Mouse (Mus musculus) lung, postnatal 0 days (tissue): ENCODE data around the gene Gpr84. TPM values are rescaled to one million over a fixed set of nuclear protein-coding genes. Genes with fewer than 3 reads are reported as not detected.

Experiments used
- ATAC-seq: fragments of 200-750 bp; cut with Nextera tagmentation; 2 replicates; pipeline ENCODE4 v1.8.0; 2017; ENCODE audit warnings: moderate library complexity
- DNase-seq: peaks from one replicate; pipeline ENCODE4 v3.0.0-alpha.2; 2016; ENCODE audit warnings: low spot score
- H3K27ac ChIP-seq: fragments of 300-500 bp; sonication (generic); 2 replicates; pipeline ENCODE4 v1.5.1; 2014; ENCODE audit warnings: antibody characterized with exemption, mild to moderate bottlenecking, low read length, mixed read lengths
- H3K27me3 ChIP-seq: fragments of 300-500 bp; sonication (generic); replicated peaks from 2 replicates; pipeline ENCODE4 v1.6.1; 2014; ENCODE audit warnings: low read length, mixed read lengths; ENCODE audit not compliant: insufficient read depth
- H3K36me3 ChIP-seq: fragments of 300-500 bp; sonication (generic); 2 replicates; pipeline ENCODE4 v1.6.1; 2014; ENCODE audit warnings: low read length, mixed read lengths; ENCODE audit not compliant: insufficient read depth
- H3K4me1 ChIP-seq: fragments of 300-500 bp; sonication (generic); 2 replicates; pipeline ENCODE4 v1.6.1; 2014; ENCODE audit warnings: antibody characterized with exemption, low read depth, low read length, mixed read lengths; ENCODE audit not compliant: insufficient read depth
- H3K4me2 ChIP-seq: fragments of 300-500 bp; sonication (generic); replicated peaks from 2 replicates; pipeline ENCODE4 v1.6.1; 2014; ENCODE audit warnings: low read depth, mild to moderate bottlenecking, low read length, moderate library complexity, mixed read lengths
- H3K4me3 ChIP-seq: fragments of 300-500 bp; sonication (generic); 2 replicates; pipeline ENCODE4 v1.5.1; 2014; ENCODE audit warnings: low read depth, low read length
- H3K9ac ChIP-seq: fragments of 300-500 bp; sonication (generic); replicated peaks from 2 replicates; pipeline ENCODE4 v1.6.1; 2014; ENCODE audit warnings: low read depth, mild to moderate bottlenecking
- H3K9me3 ChIP-seq: fragments of 300-500 bp; sonication (generic); 2 replicates; pipeline ENCODE4 v1.6.1; 2016; ENCODE audit warnings: low read length, mixed read lengths
- CTCF ChIP-seq: IDR thresholded peaks from 2 replicates; pipeline ENCODE4 v1.5.1; 2016; ENCODE audit warnings: antibody characterized with exemption, mild to moderate bottlenecking
- EP300 ChIP-seq: IDR thresholded peaks from 2 replicates; pipeline ENCODE4 v1.6.1; 2016; ENCODE audit warnings: antibody characterized with exemption, mild to moderate bottlenecking, control low read depth
- WGBS: fragments of 180-500 bp; shearing (Covaris S2); extraction: QIAGEN DNeasy Blood & Tissue Kit; methylation state at CpG from one replicate; pipeline ENCODE4 v1.1.7; 2014; 5-methylcytosine and 5-hydroxymethylcytosine counted together
- polyA plus RNA-seq: library from polyadenylated mRNA; unstranded; fragments of >200 nt; fragmentation: Nextera tagmentation; extraction: Ambion mirVana; gene quantifications from 2 replicates; pipeline ENCODE4 v1.2.1, GENCODE M21; 2015

Gene Gpr84
- polyA plus RNA-seq, 1 experiment from 2014 or later: 0.67 TPM

GRCm38 (mm10) chr15:103297313-103297712, 13.1 kb downstream of the Gpr84 start:
- Histone ChIP-seq H3K9me3 (no peaks in the 10 kb centered on the region), H3K27me3 (no peaks in the 10 kb centered on the region), H3K4me2 (no peak overlapping the region), H3K36me3 (peaks cover 12% of the 10 kb centered on the region; the same call in 1 of the 2 replicates), H3K4me1 (peaks cover 6% of the 10 kb centered on the region; the same call in 1 of the 2 replicates), H3K9ac (no peak overlapping the region), H3K4me3 (no peak overlapping the region), H3K27ac (peak overlapping the region; percentile 86)
- WGBS: 62% methylated on average over 6 of the region's 6 CpGs
- TF ChIP-seq CTCF: no peak
- TF ChIP-seq EP300: no peak
- DNase-seq (no peak), ATAC-seq (no peak)

- no peak for TF ChIP-seq CTCF
- no peak for TF ChIP-seq EP300
- no peak for DNase-seq
- no peak overlapping the region for H3K27ac ChIP-seq
- H3K4me1 ChIP-seq: no peaks in the 10 kb centered on the region
- WGBS: 24% methylated on average over 5 of the region's 5 CpGs
- no peaks in the 10 kb centered on the region for H3K9me3 ChIP-seq
- no peak overlapping the region for H3K4me3 ChIP-seq
- peaks cover 12% of the 10 kb centered on the region; the same call in 1 of the 2 replicates for H3K36me3 ChIP-seq
- no peaks in the 10 kb centered on the region for H3K27me3 ChIP-seq
- no peak for ATAC-seq
- no peak overlapping the region for H3K4me2 ChIP-seq
- no peak overlapping the region for H3K9ac ChIP-seq
Measured at GRCm38 (mm10) chr15:103295851-103296250, 14.6 kb downstream of the Gpr84 start.

GRCm38 (mm10) chr15:103294649-103295048, 15.8 kb downstream of the Gpr84 start:
- no peak for TF ChIP-seq EP300
- TF ChIP-seq CTCF: no peak
- Histone ChIP-seq H3K36me3 (peaks cover 12% of the 10 kb centered on the region; the same call in 1 of the 2 replicates), H3K4me3 (no peak overlapping the region), H3K27ac (no peak overlapping the region), H3K4me2 (no peak overlapping the region), H3K4me1 (no peaks in the 10 kb centered on the region), H3K9ac (no peak overlapping the region), H3K27me3 (no peaks in the 10 kb centered on the region), H3K9me3 (no peaks in the 10 kb centered on the region)
- ATAC-seq (no peak), DNase-seq (no peak)
- WGBS: 90% methylated on average over 2 of the region's 2 CpGs

GRCm38 (mm10) chr15:103293375-103293774, 17.0 kb downstream of the Gpr84 start:
- TF ChIP-seq EP300: no peak
- TF ChIP-seq CTCF: peak; percentile 39
- 98% methylated on average over 2 of the region's 2 CpGs for WGBS

GRCm38 (mm10) chr15:103292673-103293345, 17.6 kb downstream of the Gpr84 start:
- ATAC-seq (no peak), DNase-seq (no peak)
- Histone ChIP-seq H3K4me2 (no peak overlapping the region), H3K4me1 (no peaks in the 10 kb centered on the region), H3K4me3 (no peak overlapping the region), H3K27me3 (no peaks in the 10 kb centered on the region), H3K36me3 (peaks cover 12% of the 10 kb centered on the region; the same call in 1 of the 2 replicates), H3K9me3 (no peaks in the 10 kb centered on the region), H3K27ac (no peak overlapping the region), H3K9ac (no peak overlapping the region)
- TF ChIP-seq EP300: no peak
- TF ChIP-seq CTCF: no peak
- WGBS: 87% methylated on average over 4 of the region's 4 CpGs

More at GRCm38 (mm10) chr15:103293375-103293774, 17.0 kb downstream of the Gpr84 start:
- no peaks in the 10 kb centered on the region for H3K4me1 ChIP-seq
- peaks cover 12% of the 10 kb centered on the region; the same call in 1 of the 2 replicates for H3K36me3 ChIP-seq
- H3K9ac ChIP-seq: no peak overlapping the region
- no peaks in the 10 kb centered on the region for H3K9me3 ChIP-seq
- DNase-seq (no peak), ATAC-seq (no peak)
- H3K27ac ChIP-seq: no peak overlapping the region
- H3K4me3 ChIP-seq: no peak overlapping the region
- no peaks in the 10 kb centered on the region for H3K27me3 ChIP-seq
- no peak overlapping the region for H3K4me2 ChIP-seq

- no peaks in the 10 kb centered on the region for H3K9me3 ChIP-seq
- H3K4me1 ChIP-seq: 0 out of 2 replicates have a peak, but pooled peaks cover 3% of the 10 kb centered on the region
- 87% methylated on average over 9 of the region's 9 CpGs for whole genome bisulfite sequencing
- no peak overlapping the region for H3K27ac ChIP-seq
- H3K36me3 ChIP-seq: peaks cover 9% of the 10 kb centered on the region; the same call in 1 of the 2 replicates
- no peak overlapping the region for H3K9ac ChIP-seq
- no peaks in the 10 kb centered on the region for H3K27me3 ChIP-seq
- ATAC-seq (no peak), DNase-seq (no peak)
- no peak for TF ChIP-seq EP300
- TF ChIP-seq CTCF: no peak
- no peak overlapping the region for H3K4me3 ChIP-seq
- H3K4me2 ChIP-seq: no peak overlapping the region
Measured at GRCm38 (mm10) chr15:103290843-103291242, 19.6 kb downstream of the Gpr84 start.
